Mouse (Mus musculus) MEL (cell line): ENCODE data around the gene Lipa.

Experiments
- CTCF ChIP-seq, 3 experiments: IDR thresholded peaks in 2 of 3; conservative IDR thresholded peaks in 1 of 3; 2 replicates each; pipeline ENCODE4 v1.5.1; 2011 to 2012; ENCODE audit warnings: low read length in 3 of 3, low read depth in 2 of 3, mild to moderate bottlenecking in 2 of 3, improper control_type of control experiment in 1 of 3, inconsistent platforms in 1 of 3, mixed read lengths in 1 of 3, moderate library complexity in 1 of 3; ENCODE audit not compliant: control insufficient read depth in 1 of 3, insufficient read depth in 1 of 3, poor library complexity in 1 of 3, severe bottlenecking in 1 of 3
- POLR2A ChIP-seq, 2 experiments: IDR thresholded peaks; 2 replicates each; pipeline ENCODE4 v1.6.1; 2011 to 2012; ENCODE audit warnings: low read length in 2 of 2, mild to moderate bottlenecking in 2 of 2, control low read depth in 1 of 2, improper control_type of control experiment in 1 of 2, low read depth in 1 of 2, moderate library complexity in 1 of 2; ENCODE audit not compliant: control insufficient read depth in 1 of 2, insufficient read depth in 1 of 2, poor library complexity in 1 of 2
- POLR2AphosphoS2 ChIP-seq: IDR thresholded peaks from 2 replicates; pipeline ENCODE4 v1.6.1; 2011; ENCODE audit warnings: low read length, improper control_type of control experiment

DNA sequence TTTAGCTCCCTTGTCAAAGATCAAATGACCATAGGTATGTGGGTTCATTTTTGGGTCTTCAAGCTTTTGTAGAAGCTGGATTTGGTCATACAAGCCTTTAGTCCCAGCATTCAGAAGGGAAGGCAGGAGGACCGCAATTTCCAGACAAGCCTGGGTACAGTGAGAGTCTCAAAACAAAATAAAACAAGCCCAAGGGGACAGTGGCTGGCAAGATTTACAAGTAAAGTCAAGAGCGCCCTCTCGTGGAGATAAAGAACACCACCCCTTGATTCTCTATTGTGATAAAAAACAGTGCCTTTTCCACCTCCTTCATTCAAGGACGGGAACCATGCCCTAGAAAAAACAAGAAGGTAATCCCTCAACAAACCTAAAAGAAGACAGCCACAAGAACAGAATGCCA, 43.7 kb downstream of the Lipa start:
- TF ChIP-seq CTCF (IDR thresholded peaks at IDR 0.05 in 2 of 3, conservative IDR thresholded peaks at IDR 0.05 in 1 of 3; ENCODE audit: control insufficient read depth in 1 of 3, insufficient read depth in 1 of 3, low read depth in 2 of 3, low read length in 3 of 3, poor library complexity in 1 of 3, severe bottlenecking in 1 of 3) (peak; percentile 37 to 80 (median 50); a peak in 5 of 6 replicates), POLR2A (IDR thresholded peaks at IDR 0.05; ENCODE audit: control insufficient read depth in 1 of 2, insufficient read depth in 1 of 2, low read depth in 1 of 2, low read length in 2 of 2, poor library complexity in 1 of 2) (no peak), POLR2AphosphoS2 (no peak)
